Mouse (Mus musculus) CD4-positive helper T cell, adult 2 months (primary cell): Measurements from ENCODE around the gene Hs3st6.
A peak's percentile ranks its signal among the peaks of the same experiment; 100 is the strongest.
"Not testable (repeated sequence)": the region's sequence is repeated elsewhere in the genome, so short reads cannot be mapped to it uniquely, and the experiment has no call there.

Source experiments
- DNase-seq: peaks from one replicate; pipeline ENCODE4 v3.0.0-alpha.2; 2012; ENCODE audit warnings: low read depth, missing footprints, low spot score

Gene Hs3st6

DNA sequence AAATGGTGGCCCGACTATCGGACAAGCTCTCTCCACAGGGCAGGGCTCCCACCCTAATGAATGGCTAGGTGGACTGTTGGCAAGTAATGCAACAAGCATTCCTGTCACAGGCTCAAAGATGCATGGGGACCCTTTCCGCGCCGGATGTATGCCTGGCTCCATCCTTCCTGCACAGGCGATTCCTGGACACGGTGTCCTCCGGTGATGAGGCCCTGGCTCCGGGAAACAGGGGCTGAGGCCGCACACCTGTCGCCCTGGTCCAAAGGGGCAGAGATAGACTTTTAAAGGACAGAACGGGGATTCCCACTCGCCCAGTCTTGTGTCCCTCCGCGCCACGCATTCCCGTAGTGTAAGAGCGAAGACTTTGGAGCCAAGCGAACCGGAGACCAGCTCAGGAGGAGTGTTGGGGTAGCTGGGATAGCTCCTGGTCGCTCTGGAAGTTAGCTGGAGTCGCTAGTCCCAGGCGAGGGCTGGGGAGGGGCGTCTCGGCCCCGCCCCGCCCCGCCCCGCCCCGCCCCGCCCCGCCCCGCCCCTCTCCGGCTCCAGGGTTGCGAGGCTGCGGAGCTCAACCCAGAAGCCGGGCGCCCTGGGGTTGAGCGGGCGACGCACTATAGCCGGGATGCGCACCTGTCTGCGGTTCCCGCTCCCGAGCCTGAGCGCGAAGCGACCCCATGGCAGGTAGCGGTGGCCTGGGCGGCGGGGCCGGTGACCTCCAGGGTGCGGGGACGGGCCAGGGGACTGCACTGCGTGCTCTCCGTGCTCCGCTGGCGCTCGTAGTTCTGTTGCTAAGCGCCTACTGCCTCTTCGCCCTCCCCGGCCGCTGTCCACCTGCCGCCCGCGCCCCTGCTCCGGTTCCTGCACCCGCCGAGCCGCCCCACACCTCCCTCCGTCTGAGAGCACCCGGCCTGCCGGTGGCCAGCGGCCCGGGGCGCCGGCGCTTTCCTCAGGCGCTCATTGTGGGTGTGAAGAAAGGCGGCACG is at the start of gene Hs3st6:
Gene Hs3st6 (plus strand): TSS at position 574 of the 980 bp plus-strand sequence.
- peak; percentile 34 for DNase-seq

GRCm38 (mm10) chr17:24705821-24706220 is 47.0 kb upstream of the Hs3st6 start:
- no peak for DNase-seq

DNA sequence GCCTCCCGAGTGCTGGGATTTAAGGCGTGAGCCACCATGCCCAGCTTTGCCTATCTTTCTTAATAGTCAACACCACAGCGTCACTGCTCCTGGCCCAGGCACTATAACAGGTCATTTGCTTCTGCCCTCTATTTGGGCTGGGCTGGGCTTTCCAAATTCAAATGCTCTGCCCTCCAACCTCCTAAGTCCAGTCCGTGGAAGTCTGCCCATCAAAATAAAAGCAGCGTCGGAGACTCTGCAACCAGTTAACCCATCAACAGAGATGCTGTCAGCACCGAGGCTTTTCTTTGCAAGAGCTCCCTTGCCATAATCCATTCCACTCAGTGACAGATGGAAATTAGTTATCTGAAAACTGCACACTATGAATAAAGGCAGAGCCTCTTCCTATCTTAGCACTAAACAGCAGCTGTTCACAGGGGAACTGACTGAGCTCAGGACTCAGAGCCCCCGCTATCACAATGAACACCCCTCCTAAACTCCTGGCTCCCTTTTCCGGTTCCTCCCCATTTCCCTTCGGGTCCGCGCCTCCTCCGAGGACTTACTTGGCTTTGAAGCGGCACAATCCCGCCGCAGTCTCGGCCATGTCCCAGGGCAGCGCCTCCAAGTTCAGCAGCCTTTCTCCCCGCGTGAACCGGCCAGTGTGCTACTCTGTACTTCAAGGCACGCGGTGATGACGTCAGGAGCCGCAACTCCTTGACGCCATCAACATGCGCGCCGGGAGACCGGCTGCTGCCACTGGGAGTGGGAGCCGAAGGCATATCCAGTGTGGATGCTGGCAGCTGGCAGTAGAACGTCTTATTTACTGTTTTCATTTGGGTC is 45.6 kb upstream of the Hs3st6 start, which contains the start of gene Tbl3:
Gene Tbl3 (minus strand): TSS at position 679 of the 819 bp plus-strand sequence.
- DNase-seq = peak; percentile 95

DNA sequence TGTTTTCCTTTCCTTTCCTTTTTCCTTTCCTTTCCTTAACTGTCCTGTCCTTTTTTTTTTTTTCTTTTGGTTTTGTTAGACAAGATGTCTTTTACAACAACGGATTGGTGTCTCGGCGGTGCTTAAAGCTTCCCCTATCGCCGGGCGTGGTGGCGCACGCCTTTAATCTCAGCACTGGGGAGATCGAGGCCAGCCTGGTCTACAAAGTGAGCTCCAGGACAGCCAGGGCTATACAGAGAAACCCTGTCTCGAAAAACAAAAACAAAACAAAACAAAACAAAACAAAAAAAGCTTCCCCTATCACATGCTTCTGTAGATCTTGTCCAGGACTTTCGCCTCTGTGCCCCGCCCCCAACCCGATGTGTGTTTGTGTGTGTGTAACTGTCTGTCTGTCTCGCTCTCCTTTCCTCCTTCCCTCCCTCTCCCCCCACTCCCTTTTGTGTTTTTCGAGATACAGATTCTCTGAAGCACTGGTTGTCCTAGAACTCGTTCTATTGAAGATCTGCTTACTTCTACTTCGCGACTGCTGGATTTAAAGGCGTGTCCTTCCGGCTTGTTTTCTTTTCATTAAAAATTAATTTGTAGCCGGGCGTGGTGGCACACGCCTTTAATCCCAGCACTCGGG is 44.9 kb upstream of the Hs3st6 start:
- DNase-seq = no peak

GRCm38 (mm10) chr17:24708646-24709045 is 44.1 kb upstream of the Hs3st6 start:
- DNase-seq = peak; percentile 78

DNA sequence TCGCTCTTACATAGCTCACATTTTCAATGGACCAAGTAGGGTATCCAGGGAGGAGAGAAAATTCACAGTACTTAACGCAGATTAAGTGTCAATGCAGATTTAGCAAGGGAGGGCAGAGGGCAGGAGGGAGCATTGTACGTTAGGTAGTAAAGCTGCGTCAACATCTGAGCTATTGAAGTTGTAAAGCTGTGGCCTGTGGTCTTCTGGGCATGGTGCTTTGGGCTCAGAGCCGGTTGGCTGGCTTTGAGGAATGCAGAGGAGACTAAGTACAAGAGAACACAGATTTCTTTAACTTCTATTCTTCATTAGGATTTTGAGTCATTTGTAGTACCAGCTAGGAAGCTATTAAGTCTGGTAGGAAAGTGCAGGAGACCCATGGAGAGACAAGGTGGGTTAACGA is 37.2 kb upstream of the Hs3st6 start:
- DNase-seq = no peak

DNA sequence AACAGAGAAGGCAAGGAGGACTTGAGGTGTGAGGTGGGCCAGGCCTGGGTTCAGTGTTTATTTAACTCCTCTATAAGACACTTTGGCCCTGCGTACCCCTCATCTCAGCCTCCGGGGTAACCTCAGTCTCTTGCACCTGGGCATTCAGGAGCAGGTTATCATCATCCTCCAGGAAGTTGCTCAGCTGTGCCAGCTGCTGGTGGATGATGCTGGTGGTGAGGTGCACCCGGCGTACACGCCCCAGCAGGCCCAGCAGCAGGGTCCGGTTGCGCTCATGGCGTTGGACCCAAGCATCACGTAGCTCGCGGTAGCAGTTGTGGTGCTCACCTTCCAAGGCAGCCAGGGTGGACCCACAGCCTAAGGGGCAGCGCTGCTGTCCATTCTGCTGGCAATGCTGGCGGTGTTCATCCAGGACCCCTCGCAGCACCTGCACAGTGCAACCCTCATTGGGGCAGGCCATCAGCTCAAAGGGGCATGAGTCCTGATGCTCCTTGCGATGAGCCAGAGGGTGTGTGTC is 36.6 kb upstream of the Hs3st6 start:
- no peak for DNase-seq

GRCm38 (mm10) chr17:24717943-24718342 is 34.8 kb upstream of the Hs3st6 start, which contains the start of the genes Rnf151 and Rps2:
Rnf151 (minus strand) TSS chr17:24718063.
Rps2 (plus strand) TSS chr17:24718116.
- no peak for DNase-seq

DNA sequence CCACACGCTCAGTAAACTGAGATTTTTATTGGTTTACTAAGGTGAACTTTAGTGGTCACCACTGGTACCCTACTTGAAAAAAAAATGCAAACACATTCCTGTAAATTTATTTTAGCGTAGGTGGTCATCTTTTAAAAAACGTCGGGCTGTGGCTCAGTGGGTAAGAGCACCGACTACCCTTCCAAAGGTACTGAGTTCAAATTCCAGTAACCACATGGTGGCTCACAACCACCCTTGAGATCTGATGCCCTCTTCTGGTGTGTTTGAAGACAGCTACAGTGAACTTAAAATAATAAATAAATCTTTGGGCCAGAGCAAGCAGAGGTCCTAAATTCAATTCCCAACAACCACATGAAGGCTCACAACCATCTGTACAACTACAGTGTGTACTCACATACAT is 33.9 kb upstream of the Hs3st6 start:
- not testable (repeated sequence) for DNase-seq

DNA sequence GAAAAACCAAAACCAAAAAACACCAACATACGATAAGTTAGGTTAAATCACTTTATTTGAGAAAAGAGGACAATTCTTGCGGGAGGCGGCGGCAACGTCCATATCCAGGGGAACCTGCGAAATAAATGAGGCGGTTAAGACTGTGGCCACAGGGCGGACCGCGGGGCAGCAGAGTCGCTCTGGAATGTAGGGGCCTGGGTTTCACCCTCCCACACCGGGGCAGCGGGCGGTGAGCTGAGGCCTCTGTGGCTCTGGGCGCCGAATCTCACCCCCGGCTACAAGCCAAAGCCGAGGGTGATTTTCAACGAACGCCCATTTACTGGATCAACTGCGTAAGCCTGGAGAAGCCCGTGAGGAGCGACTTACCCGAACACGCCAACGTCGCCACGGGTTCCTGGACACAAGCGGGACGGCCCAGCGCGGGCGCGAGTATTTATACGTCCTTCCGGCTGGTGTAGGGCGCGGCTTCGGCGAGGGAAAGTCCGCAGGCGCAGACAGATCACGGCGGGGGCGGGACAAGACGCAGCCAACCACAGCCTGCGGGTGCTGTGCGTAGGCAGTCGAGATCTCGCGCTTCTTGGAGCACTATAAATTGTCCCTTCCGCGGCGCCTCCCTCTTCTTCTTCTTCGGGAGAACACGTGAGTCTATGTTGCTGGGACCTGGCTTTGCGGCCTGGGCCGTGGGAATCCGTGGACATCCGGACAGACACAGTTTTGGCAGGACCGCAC is 33.1 kb upstream of the Hs3st6 start:
- peak; percentile 99 for DNase-seq

- DNase-seq = not testable (repeated sequence)
Measured at GRCm38 (mm10) chr17:24720616-24721015, 32.2 kb upstream of the Hs3st6 start.

DNA sequence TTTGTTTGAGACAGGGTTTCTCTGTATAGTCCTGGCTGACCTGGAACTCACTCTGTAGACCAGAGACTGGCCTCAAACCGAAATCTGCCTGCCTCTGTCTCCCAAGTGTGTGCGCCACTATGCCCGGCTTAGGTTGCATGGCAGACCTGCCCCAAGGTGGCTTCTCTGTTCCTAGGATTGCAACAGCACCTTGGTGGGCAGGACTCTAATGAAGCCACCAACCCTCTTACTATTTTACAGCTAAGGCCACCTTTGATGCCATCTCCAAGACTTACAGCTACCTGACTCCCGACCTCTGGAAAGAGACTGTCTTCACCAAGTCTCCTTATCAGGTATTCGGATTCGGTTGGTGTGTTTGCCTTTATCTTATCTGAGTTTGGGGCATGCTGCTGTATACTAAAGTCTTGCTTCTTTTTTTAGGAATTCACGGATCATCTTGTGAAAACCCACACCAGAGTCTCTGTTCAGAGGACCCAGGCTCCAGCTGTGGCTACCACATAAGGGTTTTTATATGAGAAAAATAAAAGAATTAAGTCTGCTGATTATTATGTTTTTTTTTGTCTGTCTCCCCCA is 31.3 kb upstream of the Hs3st6 start:
- DNase-seq = not testable (repeated sequence)

- no peak for DNase-seq
Measured at GRCm38 (mm10) chr17:24722220-24722924, 30.4 kb upstream of the Hs3st6 start.

- no peak for DNase-seq
Measured at GRCm38 (mm10) chr17:24723122-24723880, 29.5 kb upstream of the Hs3st6 start.

- DNase-seq = no peak
Measured at GRCm38 (mm10) chr17:24723881-24724180, 29.0 kb upstream of the Hs3st6 start.

DNA sequence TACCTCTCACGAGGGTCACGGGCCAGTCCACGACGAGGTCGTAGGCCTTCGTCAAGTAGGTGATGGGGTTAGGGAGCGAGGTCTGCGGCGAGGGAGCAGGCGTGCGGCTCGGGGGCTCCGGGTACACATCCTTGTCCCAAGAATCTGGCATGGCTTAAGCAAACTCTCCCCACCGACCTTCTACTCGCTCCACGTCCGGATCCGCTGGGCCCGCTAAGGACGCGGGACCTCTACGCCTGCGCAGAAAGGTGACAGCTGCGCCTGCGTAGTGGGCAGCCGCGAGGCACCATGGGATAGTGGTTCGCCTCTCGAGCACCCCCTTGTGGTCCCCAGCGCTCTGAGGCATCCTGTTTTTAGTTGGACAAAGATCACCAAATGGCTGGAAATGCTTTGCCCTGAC is 28.6 kb upstream of the Hs3st6 start, which contains the start of gene Ndufb10:
Gene Ndufb10 (minus strand): TSS at position 295 of the 400 bp plus-strand sequence.
- peak; percentile 93 for DNase-seq

- no peak for DNase-seq
Measured at GRCm38 (mm10) chr17:24725637-24726390, 27.0 kb upstream of the Hs3st6 start.

DNA sequence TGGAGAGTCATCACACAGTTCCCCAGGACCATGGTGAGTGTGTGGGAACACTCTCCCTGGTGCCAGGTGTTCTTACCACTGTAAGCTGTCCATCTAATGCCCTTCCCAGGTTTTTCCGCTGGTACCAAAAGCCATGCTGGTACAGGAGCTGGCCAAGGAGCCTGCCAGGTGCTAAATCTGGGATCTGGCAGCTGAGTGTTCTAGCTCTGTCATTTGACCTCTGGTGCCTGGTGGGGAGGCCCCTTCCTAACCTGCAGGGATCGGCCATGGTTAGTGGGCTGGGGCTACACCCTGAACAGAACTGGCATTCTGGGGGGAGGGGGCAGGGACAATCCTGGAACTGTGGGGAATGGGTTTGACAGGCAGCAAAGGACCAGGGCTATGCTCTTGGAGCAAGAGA is 25.2 kb upstream of the Hs3st6 start, which contains the start of gene Rpl3l:
Gene Rpl3l (plus strand): TSS at position 203 of the 400 bp plus-strand sequence.
- DNase-seq = no peak
